Mouse (Mus musculus) olfactory bulb, adult 2 months (tissue): ENCODE results near the gene Sh3rf3.

Source experiments
- CTCF ChIP-seq: fragments of 200-500 bp; IDR thresholded peaks from 2 replicates; pipeline ENCODE4 v1.5.1; 2012; ENCODE audit warnings: low read depth, mild to moderate bottlenecking, low read length, moderate library complexity; ENCODE audit not compliant: insufficient read depth
- POLR2A ChIP-seq: fragments of 200-500 bp; IDR thresholded peaks from 2 replicates; pipeline ENCODE4 v1.6.1; 2012; ENCODE audit warnings: mild to moderate bottlenecking, low read depth, low read length, moderate library complexity; ENCODE audit not compliant: insufficient read depth

GRCm38 (mm10) chr10:58854548-58855198 lies 41.5 kb downstream of the Sh3rf3 start:
- TF ChIP-seq POLR2A (no peak), CTCF (no peak)
